Mouse (Mus musculus) heart, embryonic 12.5 days (tissue): ENCODE results near the gene Amigo3. TPM values are rescaled to one million over a fixed set of nuclear protein-coding genes. Genes with fewer than 3 reads are reported as not detected.

ENCODE experiments used
- ATAC-seq: fragments of 200-750 bp; cut with Nextera tagmentation; 2 replicates; pipeline ENCODE4 v1.8.0; 2017; ENCODE audit warnings: moderate TSS enrichment, moderate library complexity; ENCODE audit not compliant: insufficient number of reproducible peaks, low FRiP score
- H3K27ac ChIP-seq: fragments of 300-500 bp; sonication (generic); 2 replicates; pipeline ENCODE4 v1.5.1; 2016; ENCODE audit warnings: mild to moderate bottlenecking, moderate library complexity; ENCODE audit not compliant: poor library complexity, severe bottlenecking
- H3K27me3 ChIP-seq: fragments of 300-500 bp; sonication (generic); replicated peaks from 2 replicates; pipeline ENCODE4 v1.6.1; 2016; ENCODE audit warnings: mild to moderate bottlenecking, moderate library complexity
- H3K36me3 ChIP-seq: fragments of 300-500 bp; sonication (generic); 2 replicates; pipeline ENCODE4 v1.6.1; 2016; ENCODE audit warnings: mild to moderate bottlenecking, moderate library complexity
- H3K4me1 ChIP-seq: fragments of 300-500 bp; sonication (generic); replicated peaks from 2 replicates; pipeline ENCODE4 v1.6.1; 2016; ENCODE audit warnings: mild to moderate bottlenecking
- H3K4me2 ChIP-seq: fragments of 300-500 bp; sonication (generic); 2 replicates; pipeline ENCODE4 v1.6.1; 2016; ENCODE audit warnings: mild to moderate bottlenecking, moderate library complexity
- H3K4me3 ChIP-seq: fragments of 300-500 bp; sonication (generic); 2 replicates; pipeline ENCODE4 v1.5.1; 2016; ENCODE audit warnings: mild to moderate bottlenecking
- H3K9ac ChIP-seq: fragments of 300-500 bp; sonication (generic); 2 replicates; pipeline ENCODE4 v1.6.1; 2016; ENCODE audit warnings: mild to moderate bottlenecking, moderate library complexity
- H3K9me3 ChIP-seq: fragments of 300-500 bp; sonication (generic); replicated peaks from 2 replicates; pipeline ENCODE4 v1.6.1; 2016; ENCODE audit warnings: mild to moderate bottlenecking, moderate library complexity
- WGBS: fragments of 180-500 bp; shearing (Covaris S2); methylation state at CpG from one replicate; pipeline ENCODE4 v1.1.7; 2016; 5-methylcytosine and 5-hydroxymethylcytosine counted together
- polyA plus RNA-seq: library from polyadenylated mRNA; unstranded; fragments of >200 nt; fragmentation: Nextera tagmentation; extraction: Ambion mirVana; gene quantifications from 2 replicates; pipeline ENCODE4 v1.2.1, GENCODE M21; 2016

Amigo3 gene
- polyA plus RNA-seq, 1 experiment from 2014 or later: 3.1 TPM

GRCm38 (mm10) chr9:108067900-108068299, 14.9 kb downstream of the Amigo3 start:
- H3K4me2 ChIP-seq: no peak overlapping the region
- no peak overlapping the region for H3K9ac ChIP-seq
- no peaks in the 10 kb centered on the region for H3K27me3 ChIP-seq
- H3K36me3 ChIP-seq: peaks cover 51% of the 10 kb centered on the region
- no peak overlapping the region for H3K4me3 ChIP-seq
- no peaks in the 10 kb centered on the region for H3K9me3 ChIP-seq
- 23% methylated on average over 8 of the region's 8 CpGs for WGBS
- ATAC-seq: 0 out of 2 replicates have a peak, but pooled peaks have one; percentile 14
- no peak overlapping the region for H3K27ac ChIP-seq
- peaks cover 17% of the 10 kb centered on the region for H3K4me1 ChIP-seq

GRCm38 (mm10) chr9:108069007-108069406, 16.0 kb downstream of the Amigo3 start:
- Histone ChIP-seq H3K4me2 (no peak overlapping the region), H3K9ac (no peak overlapping the region), H3K4me1 (peaks cover 28% of the 10 kb centered on the region), H3K27me3 (no peaks in the 10 kb centered on the region), H3K27ac (no peak overlapping the region), H3K4me3 (no peak overlapping the region), H3K9me3 (no peaks in the 10 kb centered on the region), H3K36me3 (peaks cover 40% of the 10 kb centered on the region)
- no peak for ATAC-seq
- 86% methylated on average over 9 of the region's 9 CpGs for WGBS

- no peaks in the 10 kb centered on the region for H3K9me3 ChIP-seq
- H3K27ac ChIP-seq: no peak overlapping the region
- 92% methylated on average over 7 of the region's 7 CpGs for WGBS
- no peak for ATAC-seq
- no peaks in the 10 kb centered on the region for H3K27me3 ChIP-seq
- no peak overlapping the region for H3K4me3 ChIP-seq
- no peak overlapping the region for H3K4me2 ChIP-seq
- H3K9ac ChIP-seq: no peak overlapping the region
- H3K36me3 ChIP-seq: peaks cover 34% of the 10 kb centered on the region
- peaks cover 28% of the 10 kb centered on the region for H3K4me1 ChIP-seq
These were observed 16.6 kb downstream of the Amigo3 start for GRCm38 (mm10) chr9:108069529-108069928.

GRCm38 (mm10) chr9:108071801-108072200, 18.8 kb downstream of the Amigo3 start:
- Histone ChIP-seq H3K36me3 (peaks cover 28% of the 10 kb centered on the region), H3K9me3 (no peaks in the 10 kb centered on the region), H3K9ac (no peak overlapping the region), H3K4me2 (no peak overlapping the region), H3K27me3 (no peaks in the 10 kb centered on the region), H3K27ac (peak overlapping the region; percentile 66), H3K4me3 (no peak overlapping the region), H3K4me1 (peaks cover 28% of the 10 kb centered on the region)
- WGBS: 59% methylated on average over 4 of the region's 4 CpGs
- ATAC-seq: no peak

GRCm38 (mm10) chr9:108072481-108072924, 19.5 kb downstream of the Amigo3 start:
- H3K9ac ChIP-seq: no peak overlapping the region
- WGBS: 42% methylated on average over 9 of the region's 9 CpGs

GRCm38 (mm10) chr9:108073141-108073930, 20.4 kb downstream of the Amigo3 start:
- H3K9ac ChIP-seq: peak overlapping the region; percentile 26
- H3K4me2 ChIP-seq: no peak overlapping the region
- WGBS: 59% methylated on average over 7 of the region's 7 CpGs
- H3K9me3 ChIP-seq: no peaks in the 10 kb centered on the region
- peak overlapping the region; percentile 66 for H3K27ac ChIP-seq
- H3K4me1 ChIP-seq: peaks cover 33% of the 10 kb centered on the region
- no peaks in the 10 kb centered on the region for H3K27me3 ChIP-seq
- peak; percentile 36; the same call in 1 of the 2 replicates for ATAC-seq
- H3K4me3 ChIP-seq: no peak overlapping the region
- H3K36me3 ChIP-seq: peaks cover 29% of the 10 kb centered on the region

More at GRCm38 (mm10) chr9:108072481-108072924, 19.5 kb downstream of the Amigo3 start:
- ATAC-seq: no peak
- H3K4me1 ChIP-seq: peaks cover 28% of the 10 kb centered on the region
- H3K4me3 ChIP-seq: no peak overlapping the region
- no peaks in the 10 kb centered on the region for H3K9me3 ChIP-seq
- H3K36me3 ChIP-seq: peaks cover 31% of the 10 kb centered on the region
- peak overlapping the region; percentile 66 for H3K27ac ChIP-seq
- no peaks in the 10 kb centered on the region for H3K27me3 ChIP-seq
- H3K4me2 ChIP-seq: no peak overlapping the region

GRCm38 (mm10) chr9:108080168-108080567, 27.2 kb downstream of the Amigo3 start, which contains the start of gene Mst1:
TSS of gene Mst1 (plus strand) at chr9:108080436.
- Histone ChIP-seq H3K4me1 (peaks cover 35% of the 10 kb centered on the region), H3K27ac (peak within 1 kb of the TSS; percentile 71), H3K4me2 (peak within 1 kb of the TSS; percentile 94), H3K4me3 (peak within 1 kb of the TSS; percentile 86), H3K27me3 (peaks cover 49% of the 10 kb centered on the region), H3K9ac (peak within 1 kb of the TSS; percentile 97), H3K9me3 (no peaks in the 10 kb centered on the region), H3K36me3 (peaks cover 18% of the 10 kb centered on the region)
- peak; percentile 81 for ATAC-seq
- WGBS: 73% methylated on average over 5 of the region's 5 CpGs

- Histone ChIP-seq H3K27ac (no peak overlapping the region), H3K27me3 (peaks cover 49% of the 10 kb centered on the region), H3K4me3 (peak overlapping the region; percentile 23), H3K4me2 (peak overlapping the region; percentile 50), H3K36me3 (peaks cover 36% of the 10 kb centered on the region), H3K4me1 (peaks cover 35% of the 10 kb centered on the region), H3K9me3 (no peaks in the 10 kb centered on the region), H3K9ac (peak overlapping the region; percentile 13; the same call in 1 of the 2 replicates)
- ATAC-seq: no peak
- 6% methylated on average over 19 of the region's 19 CpGs for WGBS
These were observed 29.6 kb downstream of the Amigo3 start for GRCm38 (mm10) chr9:108082549-108082948.

- peak within 1 kb of the TSS; percentile 23 for H3K4me3 ChIP-seq
- peaks cover 41% of the 10 kb centered on the region for H3K36me3 ChIP-seq
- peaks cover 30% of the 10 kb centered on the region for H3K4me1 ChIP-seq
- no peak for ATAC-seq
- no peaks in the 10 kb centered on the region for H3K9me3 ChIP-seq
- peak within 1 kb of the TSS; percentile 50 for H3K4me2 ChIP-seq
- H3K27me3 ChIP-seq: peaks cover 49% of the 10 kb centered on the region
- WGBS: 24% methylated on average over 12 of the region's 12 CpGs
- peak within 1 kb of the TSS; percentile 13; the same call in 1 of the 2 replicates for H3K9ac ChIP-seq
- no peak within 1 kb of the TSS for H3K27ac ChIP-seq
These were observed 30.1 kb downstream of the Amigo3 start, which contains the start of gene Rnf123 for GRCm38 (mm10) chr9:108082988-108083431. TSS of gene Rnf123 (minus strand) at chr9:108083346.

- H3K9me3 ChIP-seq: no peaks in the 10 kb centered on the region
- H3K36me3 ChIP-seq: peaks cover 47% of the 10 kb centered on the region
- no peak overlapping the region for H3K4me2 ChIP-seq
- no peak overlapping the region for H3K27ac ChIP-seq
- no peak overlapping the region for H3K4me3 ChIP-seq
- no peak overlapping the region for H3K9ac ChIP-seq
- 36% methylated on average over 6 of the region's 6 CpGs for WGBS
- H3K4me1 ChIP-seq: peaks cover 25% of the 10 kb centered on the region
- peaks cover 49% of the 10 kb centered on the region for H3K27me3 ChIP-seq
- ATAC-seq: no peak
These were observed 30.6 kb downstream of the Amigo3 start for GRCm38 (mm10) chr9:108083561-108083960.

GRCm38 (mm10) chr9:108085261-108085660, 32.3 kb downstream of the Amigo3 start:
- no peak overlapping the region for H3K27ac ChIP-seq
- H3K9ac ChIP-seq: no peak overlapping the region
- no peak for ATAC-seq
- no peak overlapping the region for H3K4me3 ChIP-seq
- no peak overlapping the region for H3K4me2 ChIP-seq
- 89% methylated on average over 4 of the region's 4 CpGs for WGBS
- H3K36me3 ChIP-seq: peaks cover 64% of the 10 kb centered on the region
- H3K27me3 ChIP-seq: peaks cover 46% of the 10 kb centered on the region
- peaks cover 18% of the 10 kb centered on the region for H3K4me1 ChIP-seq
- no peaks in the 10 kb centered on the region for H3K9me3 ChIP-seq
